Mouse (Mus musculus): ENCODE results near the gene H2al1m. TPM values are rescaled to one million over a fixed set of nuclear protein-coding genes. Genes with fewer than 3 reads are reported as not detected.
A peak's percentile ranks its signal among the peaks of the same experiment; 100 is the strongest.
"Not testable (repeated sequence)": the region's sequence is repeated elsewhere in the genome, so short reads cannot be mapped to it uniquely, and the experiment has no call there.

Gene H2al1m
- polyA plus RNA-seq, 1 experiment, result not detected

DNA sequence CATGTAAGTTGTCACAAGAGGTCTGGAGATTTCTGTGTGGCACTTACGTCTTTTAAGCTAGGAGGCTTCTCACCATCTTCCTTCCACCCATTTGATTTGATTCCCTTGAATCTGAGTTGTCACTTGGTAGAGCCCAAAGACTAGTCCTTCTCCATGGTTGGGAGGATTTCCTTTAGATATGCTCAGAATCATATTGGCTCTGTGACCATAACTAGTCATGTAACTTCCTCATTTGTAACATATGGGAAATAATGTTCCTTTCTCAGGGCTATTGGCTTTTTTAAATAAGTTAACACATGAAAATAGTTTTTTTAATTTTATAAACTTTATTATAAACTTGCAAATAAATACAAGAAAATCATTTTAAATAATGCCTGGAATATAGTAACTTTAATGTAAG is 24.3 kb upstream of the H2al1m start:
- 65% methylated on average over 1 of the region's 1 CpGs for WGBS
- TF ChIP-seq CTCF (IDR thresholded peaks at IDR 0.05; ENCODE audit: insufficient read depth, low read length), result no peak
- TF ChIP-seq POLR2A (IDR thresholded peaks at IDR 0.05; ENCODE audit: borderline replicate concordance, extremely low read depth, low read depth, low read length), result no peak
- H3K4me3 ChIP-seq (replicated peaks; ENCODE audit: extremely low read depth, low read depth, low read length), result no peak overlapping the region

DNA sequence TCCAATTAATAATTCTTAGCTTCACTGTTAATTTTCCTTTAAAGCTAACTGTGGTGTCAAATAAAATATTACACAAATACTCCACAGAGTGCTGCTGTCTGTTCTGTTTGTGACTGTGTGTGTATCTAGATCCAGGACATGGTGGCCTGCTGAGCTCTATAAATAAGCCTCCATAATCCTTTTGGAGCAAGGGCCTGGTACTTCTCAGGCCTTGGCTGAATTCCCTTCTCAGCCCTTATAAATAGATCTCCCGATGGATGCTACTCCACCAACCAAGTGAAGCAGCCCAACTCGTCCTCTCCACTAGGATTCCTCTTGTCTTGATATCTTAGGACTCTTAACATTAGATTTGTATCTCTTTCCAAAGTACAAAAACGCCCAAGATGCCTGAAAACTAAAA is 12.5 kb upstream of the H2al1m start:
- no peak for TF ChIP-seq POLR2A (IDR thresholded peaks at IDR 0.05; ENCODE audit: borderline replicate concordance, extremely low read depth, low read depth, low read length)
- no peak for DNase-seq
- H3K4me1 ChIP-seq (ENCODE audit: control insufficient read depth, insufficient read depth, low read length), result no peaks in the 10 kb centered on the region
- 57% methylated on average over 3 of the region's 3 CpGs for WGBS
- no peak overlapping the region for H3K4me3 ChIP-seq (replicated peaks; ENCODE audit: extremely low read depth, low read depth, low read length)

More for the DNA sequence above, 24.3 kb upstream of the H2al1m start:
- H3K4me1 ChIP-seq (ENCODE audit: control insufficient read depth, insufficient read depth, low read length), result no peaks in the 10 kb centered on the region
- no peak for DNase-seq

GRCm38 (mm10) chrX:9271947-9272459 is 11.6 kb upstream of the H2al1m start:
- WGBS, result 33% methylated on average over 8 of the region's 8 CpGs
- TF ChIP-seq CTCF (IDR thresholded peaks at IDR 0.05; ENCODE audit: insufficient read depth, low read length), result no peak
- TF ChIP-seq POLR2A (IDR thresholded peaks at IDR 0.05; ENCODE audit: borderline replicate concordance, extremely low read depth, low read depth, low read length), result no peak
- no peaks in the 10 kb centered on the region for H3K4me1 ChIP-seq (ENCODE audit: control insufficient read depth, insufficient read depth, low read length)
- no peak for DNase-seq
- peak overlapping the region; percentile 67 for H3K4me3 ChIP-seq (replicated peaks; ENCODE audit: extremely low read depth, low read depth, low read length)

GRCm38 (mm10) chrX:9272460-9273361 is 10.9 kb upstream of the H2al1m start, which contains the start of gene Xk:
Gene Xk, plus strand, starts transcription at chrX:9272756.
- WGBS, result 16% methylated on average over 93 of the region's 94 CpGs
- H3K4me1 ChIP-seq (ENCODE audit: control insufficient read depth, insufficient read depth, low read length), result no peaks in the 10 kb centered on the region
- no peak for TF ChIP-seq CTCF (IDR thresholded peaks at IDR 0.05; ENCODE audit: insufficient read depth, low read length)
- TF ChIP-seq POLR2A (IDR thresholded peaks at IDR 0.05; ENCODE audit: borderline replicate concordance, extremely low read depth, low read depth, low read length), result no peak
- peak; percentile 25 for DNase-seq
- peak within 1 kb of the TSS; percentile 67 for H3K4me3 ChIP-seq (replicated peaks; ENCODE audit: extremely low read depth, low read depth, low read length)

GRCm38 (mm10) chrX:9273377-9274002 is 10.1 kb upstream of the H2al1m start:
- Histone ChIP-seq H3K4me3 (replicated peaks; ENCODE audit: extremely low read depth, low read depth, low read length) (peak overlapping the region; percentile 67), H3K4me1 (ENCODE audit: control insufficient read depth, insufficient read depth, low read length) (no peaks in the 10 kb centered on the region)
- WGBS, result 52% methylated on average over 12 of the region's 12 CpGs
- TF ChIP-seq POLR2A (IDR thresholded peaks at IDR 0.05; ENCODE audit: borderline replicate concordance, extremely low read depth, low read depth, low read length) (no peak), CTCF (IDR thresholded peaks at IDR 0.05; ENCODE audit: insufficient read depth, low read length) (no peak)
- DNase-seq, result no peak

DNA sequence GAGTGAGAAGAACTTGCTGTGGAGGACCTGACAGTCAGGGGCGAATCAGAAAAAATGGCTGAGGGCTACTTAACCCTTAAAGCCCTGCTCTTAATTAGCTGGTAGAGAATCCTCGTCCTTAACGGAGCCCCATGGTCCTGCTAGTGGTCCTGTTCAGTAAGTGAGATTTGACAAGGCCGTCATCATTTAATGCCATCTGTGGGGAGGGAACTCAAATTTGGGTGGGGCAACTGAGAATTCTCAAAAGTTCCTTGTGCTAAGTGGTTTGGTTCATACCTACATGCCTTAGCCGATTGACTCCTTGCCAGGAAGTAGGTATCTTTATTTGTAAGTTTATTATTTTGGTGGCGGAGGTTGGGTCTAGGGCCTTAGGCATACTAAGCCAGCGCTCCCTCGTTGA is 9.2 kb upstream of the H2al1m start:
- 73% methylated on average over 8 of the region's 8 CpGs for WGBS
- TF ChIP-seq CTCF (IDR thresholded peaks at IDR 0.05; ENCODE audit: insufficient read depth, low read length) (no peak), POLR2A (IDR thresholded peaks at IDR 0.05; ENCODE audit: borderline replicate concordance, extremely low read depth, low read depth, low read length) (no peak)
- no peak for DNase-seq

GRCm38 (mm10) chrX:9293140-9293829 is 9.7 kb downstream of the H2al1m start:
- 83% methylated on average over 4 of the region's 4 CpGs for WGBS
- not testable (repeated sequence) for H3K4me3 ChIP-seq (replicated peaks; ENCODE audit: extremely low read depth, low read depth, low read length); DNase-seq; H3K4me1 ChIP-seq (ENCODE audit: control insufficient read depth, insufficient read depth, low read length)

More for the DNA sequence above, 9.2 kb upstream of the H2al1m start:
- no peaks in the 10 kb centered on the region for H3K4me1 ChIP-seq (ENCODE audit: control insufficient read depth, insufficient read depth, low read length)
- H3K4me3 ChIP-seq (replicated peaks; ENCODE audit: extremely low read depth, low read depth, low read length), result no peak overlapping the region

GRCm38 (mm10) chrX:9298413-9298864 is 14.9 kb downstream of the H2al1m start:
- Histone ChIP-seq H3K4me1 (ENCODE audit: control insufficient read depth, insufficient read depth, low read length) (no peaks in the 10 kb centered on the region), H3K4me3 (replicated peaks; ENCODE audit: extremely low read depth, low read depth, low read length) (no peak overlapping the region)
- no peak for DNase-seq
- TF ChIP-seq CTCF (IDR thresholded peaks at IDR 0.05; ENCODE audit: insufficient read depth, low read length), result no peak
- TF ChIP-seq POLR2A (IDR thresholded peaks at IDR 0.05; ENCODE audit: borderline replicate concordance, extremely low read depth, low read depth, low read length), result no peak
- 88% methylated on average over 5 of the region's 5 CpGs for WGBS

DNA sequence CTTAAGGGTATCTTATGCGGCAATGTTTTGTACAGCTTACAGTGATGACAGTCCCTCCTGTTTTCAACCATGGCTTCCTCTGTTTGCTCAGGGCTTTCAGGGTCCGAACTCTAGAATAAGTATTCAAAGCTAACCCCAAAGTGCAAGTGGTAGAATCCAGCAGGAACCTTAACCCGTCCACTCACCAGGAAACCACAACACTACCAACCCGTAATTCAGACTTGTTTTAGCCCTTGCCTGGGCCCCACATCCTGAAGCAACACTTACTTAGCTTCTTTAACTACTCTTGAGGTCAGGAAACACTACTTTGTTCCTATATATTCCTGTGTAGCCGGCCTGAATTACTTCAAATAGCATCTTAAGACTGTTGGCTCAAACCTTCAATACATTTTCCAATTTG is 19.2 kb downstream of the H2al1m start:
- WGBS, result 71% methylated on average over 5 of the region's 5 CpGs
- no peak overlapping the region for H3K4me3 ChIP-seq (replicated peaks; ENCODE audit: extremely low read depth, low read depth, low read length)
- no peak for TF ChIP-seq CTCF (IDR thresholded peaks at IDR 0.05; ENCODE audit: insufficient read depth, low read length)
- TF ChIP-seq POLR2A (IDR thresholded peaks at IDR 0.05; ENCODE audit: borderline replicate concordance, extremely low read depth, low read depth, low read length), result no peak
- H3K4me1 ChIP-seq (ENCODE audit: control insufficient read depth, insufficient read depth, low read length), result no peaks in the 10 kb centered on the region
- no peak for DNase-seq

All from lung, adult 2 months (tissue).